Mouse (Mus musculus) neural tube, embryonic 12.5 days (tissue): ENCODE results near the gene Toporsl. TPM values are rescaled to one million over a fixed set of nuclear protein-coding genes. Genes with fewer than 3 reads are reported as not detected.

Source experiments
- ATAC-seq: fragments of 200-750 bp; cut with Nextera tagmentation; 2 replicates; pipeline ENCODE4 v1.8.0; 2017; ENCODE audit warnings: low read depth, mild to moderate bottlenecking, moderate TSS enrichment, moderate library complexity; ENCODE audit not compliant: low FRiP score
- H3K27ac ChIP-seq: fragments of 300-500 bp; sonication (generic); 2 replicates; pipeline ENCODE4 v1.5.1; 2016
- H3K27me3 ChIP-seq: fragments of 300-500 bp; sonication (generic); replicated peaks from 2 replicates; pipeline ENCODE4 v1.6.1; 2016; ENCODE audit warnings: mild to moderate bottlenecking
- H3K36me3 ChIP-seq: fragments of 300-500 bp; sonication (generic); 2 replicates; pipeline ENCODE4 v1.6.1; 2016; ENCODE audit warnings: mild to moderate bottlenecking
- H3K4me1 ChIP-seq: fragments of 300-500 bp; sonication (generic); 2 replicates; pipeline ENCODE4 v1.6.1; 2016
- H3K4me2 ChIP-seq: fragments of 300-500 bp; sonication (generic); replicated peaks from 2 replicates; pipeline ENCODE4 v1.6.1; 2016; ENCODE audit warnings: mild to moderate bottlenecking
- H3K4me3 ChIP-seq: fragments of 300-500 bp; sonication (generic); 2 replicates; pipeline ENCODE4 v1.5.1; 2016
- H3K9ac ChIP-seq: fragments of 300-500 bp; sonication (generic); 2 replicates; pipeline ENCODE4 v1.6.1; 2016; ENCODE audit warnings: mild to moderate bottlenecking
- H3K9me3 ChIP-seq: fragments of 300-500 bp; sonication (generic); 2 replicates; pipeline ENCODE4 v1.6.1; 2016; ENCODE audit warnings: mild to moderate bottlenecking
- WGBS: fragments of 180-500 bp; shearing (Covaris S2); methylation state at CpG from one replicate; pipeline ENCODE4 v1.1.7; 2016; 5-methylcytosine and 5-hydroxymethylcytosine counted together
- polyA plus RNA-seq: library from polyadenylated mRNA; unstranded; fragments of >200 nt; fragmentation: Nextera tagmentation; extraction: Ambion mirVana; gene quantifications from 2 replicates; pipeline ENCODE4 v1.2.1, GENCODE M21; 2016

Toporsl gene
- polyA plus RNA-seq, 1 experiment from 2014 or later: not detected

DNA sequence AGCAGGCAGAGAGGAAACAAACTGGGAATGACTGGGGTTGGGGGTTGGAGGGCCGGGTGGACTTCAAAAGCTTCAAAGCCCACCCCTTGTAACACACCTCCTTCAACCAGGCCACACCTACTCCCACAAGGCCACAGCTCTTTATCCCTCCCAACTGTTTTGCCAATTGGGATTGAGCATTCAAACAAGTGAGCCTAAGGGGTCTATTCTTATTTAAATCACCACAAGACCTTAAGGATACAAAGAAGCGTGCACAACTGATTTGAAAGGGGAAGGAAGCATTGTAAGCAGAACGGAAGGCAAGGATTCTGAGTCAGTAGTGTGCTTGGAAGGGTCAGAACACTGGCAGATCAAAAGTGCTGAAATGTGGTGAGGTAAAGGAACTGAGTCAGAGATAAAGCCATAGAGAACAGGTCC, 64.6 kb downstream of the Toporsl start:
- peak overlapping the region; percentile 32; the same call in 1 of the 2 replicates for H3K4me2 ChIP-seq
- ATAC-seq: peak; percentile 87
- 7% methylated on average over 3 of the region's 3 CpGs for WGBS
- no peaks in the 10 kb centered on the region for H3K27me3 ChIP-seq
- H3K9ac ChIP-seq: no peak overlapping the region
- H3K9me3 ChIP-seq: no peaks in the 10 kb centered on the region
- H3K36me3 ChIP-seq: no peaks in the 10 kb centered on the region
- H3K4me1 ChIP-seq: no peaks in the 10 kb centered on the region
- no peak overlapping the region for H3K27ac ChIP-seq
- no peak overlapping the region for H3K4me3 ChIP-seq

- Histone ChIP-seq H3K4me1 (no peaks in the 10 kb centered on the region), H3K27ac (no peak overlapping the region), H3K9me3 (no peaks in the 10 kb centered on the region), H3K27me3 (no peaks in the 10 kb centered on the region), H3K36me3 (no peaks in the 10 kb centered on the region), H3K4me3 (no peak overlapping the region), H3K9ac (no peak overlapping the region), H3K4me2 (no peak overlapping the region)
- WGBS: 37% methylated on average over 5 of the region's 5 CpGs
- no peak for ATAC-seq
Observed at GRCm38 (mm10) chr4:52661311-52661710, 65.2 kb downstream of the Toporsl start.

Other genes starting within 250 kb of the Toporsl start
- 135 and 149 TPM in 2 replicates for gene Smc2, start 157.0 kb upstream of the Toporsl start, polyA plus RNA-seq
- not detected in 2 replicates for gene Vma21-ps, start 99.0 kb upstream of the Toporsl start, polyA plus RNA-seq
- gene Olfr275, start 218.3 kb downstream of the Toporsl start, polyA plus RNA-seq: not detected in 2 replicates